ENCODE assay signal across 8 mouse cellular contexts in genomic region chr16:92511773-92512391, GRCm38 (mm10). TPM values are rescaled to one million over a fixed set of nuclear protein-coding genes. Genes with fewer than 3 reads are reported as not detected.
DNase-seq lines count a peak whose midpoint lies in the region; ATAC-seq lines count a peak whose summit lies in the region.

No protein-coding gene starts in this region.

- H3K27me3 ChIP-seq in neural tube, embryonic 15.5 days (replicated peaks): no peaks in the 10 kb centered on the region
- no peaks in the 10 kb centered on the region for H3K27me3 ChIP-seq in forebrain, embryonic 11.5 days (ENCODE audit: control insufficient read depth, insufficient read depth, low read length)

- no peak overlapping the region for H3K4me2 ChIP-seq in neural tube, embryonic 15.5 days
- H3K4me2 ChIP-seq in forebrain, embryonic 11.5 days (ENCODE audit: low read depth, low read length, severe bottlenecking): no peak overlapping the region

- DNase-seq in adrenal gland, postnatal 36 days: peak; percentile 22 to 38
- DNase-seq in adrenal gland, adult 8-10 months: no peak
- peak; percentile 23 for DNase-seq in neural tube, embryonic 10.5 days (ENCODE audit: extremely low spot score, low spot score)
- peak; percentile 71 for DNase-seq in forebrain, embryonic 11.5 days (ENCODE audit: low spot score)
- DNase-seq in lung, postnatal 36 days: peak; percentile 57
- no peak for DNase-seq in urinary bladder, adult 2 months (ENCODE audit: low spot score)
- DNase-seq in adrenal gland, postnatal 25 days: no peak

- H3K4me3 ChIP-seq in neural tube, embryonic 15.5 days (replicated peaks): no peak overlapping the region
- no peak overlapping the region for H3K4me3 ChIP-seq in forebrain, embryonic 11.5 days (ENCODE audit: low read depth, low read length)

- 58% methylated on average over 5 of the region's 5 CpGs for WGBS in neural tube, embryonic 15.5 days
- 56% methylated on average over 5 of the region's 5 CpGs for WGBS in forebrain, embryonic 11.5 days

- no peak for ATAC-seq in neural tube, embryonic 15.5 days (ENCODE audit: low FRiP score)
- ATAC-seq in forebrain, embryonic 11.5 days (replicated peaks; ENCODE audit: low FRiP score): peak; percentile 49

- no peak overlapping the region for H3K9ac ChIP-seq in neural tube, embryonic 15.5 days (replicated peaks)
- no peak overlapping the region for H3K9ac ChIP-seq in forebrain, embryonic 11.5 days (ENCODE audit: low read length)

- H3K9me3 ChIP-seq in neural tube, embryonic 15.5 days (replicated peaks): no peaks in the 10 kb centered on the region
- H3K9me3 ChIP-seq in forebrain, embryonic 11.5 days (ENCODE audit: control insufficient read depth, low read length): no peaks in the 10 kb centered on the region

- H3K36me3 ChIP-seq in neural tube, embryonic 15.5 days: no peaks in the 10 kb centered on the region
- H3K36me3 ChIP-seq in forebrain, embryonic 11.5 days (ENCODE audit: control insufficient read depth, insufficient read depth, low read length): no peaks in the 10 kb centered on the region

- H3K4me1 ChIP-seq in neural tube, embryonic 15.5 days: no peaks in the 10 kb centered on the region
- H3K4me1 ChIP-seq in forebrain, embryonic 11.5 days (replicated peaks; ENCODE audit: control insufficient read depth, insufficient read depth, low read length): no peaks in the 10 kb centered on the region

- no peak overlapping the region for H3K27ac ChIP-seq in neural tube, embryonic 15.5 days (replicated peaks)
- H3K27ac ChIP-seq in forebrain, embryonic 11.5 days (ENCODE audit: low read depth, low read length): no peak overlapping the region

RNA-seq across cellular contexts. Expression of gene Clic6, which starts 26.3 kb away (rescaled TPM):
- under 1 TPM; 0.13 to 0.23 TPM for total RNA-seq in adrenal gland, postnatal 36 days (2021)
- under 1 TPM; 0.17 to 0.55 (median 0.32) TPM for total RNA-seq in adrenal gland, adult 8-10 months (2022)
- polyA plus RNA-seq in neural tube, embryonic 15.5 days (2015; fragmentation: Nextera tagmentation; extraction: Ambion mirVana): 0.50 and 3.5 TPM in 2 replicates
- polyA plus RNA-seq in forebrain, embryonic 11.5 days (2014; fragmentation: Nextera tagmentation; extraction: Ambion mirVana): 3.1 and 4.1 TPM in 2 replicates
- 0.25 and 0.27 TPM in 2 replicates for polyA plus RNA-seq in urinary bladder, adult 2 months (2012; rRNA removed)
- total RNA-seq in adrenal gland, postnatal 25 days (2021): not detected in 2 replicates

RNA-seq across cellular contexts. Expression of gene Rcan1, which starts 41.2 kb away (rescaled TPM):
- 10 to 100 TPM; 18.3 to 22.5 TPM for total RNA-seq in adrenal gland, postnatal 36 days (2021)
- 10 to 100 TPM; 16.0 to 23.4 (median 19.0) TPM for total RNA-seq in adrenal gland, adult 8-10 months (2022)
- polyA plus RNA-seq in neural tube, embryonic 15.5 days (2015; fragmentation: Nextera tagmentation; extraction: Ambion mirVana): 67.1 and 79.4 TPM in 2 replicates
- 37.4 and 46.9 TPM in 2 replicates for polyA plus RNA-seq in forebrain, embryonic 11.5 days (2014; fragmentation: Nextera tagmentation; extraction: Ambion mirVana)
- polyA plus RNA-seq in urinary bladder, adult 2 months (2012; rRNA removed): 24.9 and 26.4 TPM in 2 replicates
- total RNA-seq in adrenal gland, postnatal 25 days (2021): 14.7 and 16.2 TPM in 2 replicates

Comparison
In these comparisons a context has a peak if more than half of its experiments do, and no peak if none do; other contexts are left out.
1. DNase-seq: peak in adrenal gland, postnatal 36 days (2 of 2), neural tube, embryonic 10.5 days (single experiment), forebrain, embryonic 11.5 days (single experiment) and lung, postnatal 36 days (single experiment); none in adrenal gland, adult 8-10 months (single experiment), urinary bladder, adult 2 months (single experiment) and adrenal gland, postnatal 25 days (single experiment).